Mouse (Mus musculus): ENCODE measurements at regions not wholly inside any gene's neighbourhood (a gene's known extent, or its start where the extent isn't known, plus 50 kb on each side); places are given as distances from the start of the nearest gene placed in this dataset.
A peak's percentile ranks its signal among the peaks of the same experiment; 100 is the strongest.

GRCm38 (mm10) chrX:137193241-137193640, 71.4 kb upstream of the Esx1 start:
- peak; percentile 23 for DNase-seq (ENCODE audit: extremely low read depth, insufficient read length, low spot score)

GRCm38 (mm10) chrX:137190122-137190521, 68.2 kb upstream of the Esx1 start:
- no peak for DNase-seq (ENCODE audit: extremely low read depth, insufficient read length, low spot score)

GRCm38 (mm10) chrX:137175774-137176173, 53.9 kb upstream of the Esx1 start:
- DNase-seq (ENCODE audit: extremely low read depth, insufficient read length, low spot score): no peak

GRCm38 (mm10) chrX:137173455-137173854, 51.6 kb upstream of the Esx1 start:
- DNase-seq (ENCODE audit: extremely low read depth, insufficient read length, low spot score): peak; percentile 48

Measured in 3134 (cell line).